Mouse (Mus musculus) liver, postnatal 0 days (tissue): ENCODE results near the gene Lrrc28.

ENCODE experiments used
- CTCF ChIP-seq: sonication (generic); IDR thresholded peaks from 2 replicates; pipeline ENCODE4 v1.5.1; 2016; ENCODE audit warnings: antibody characterized with exemption, low read depth
- EP300 ChIP-seq: IDR thresholded peaks from 2 replicates; pipeline ENCODE4 v1.6.1; 2016; ENCODE audit warnings: antibody characterized with exemption, low read depth, mild to moderate bottlenecking

DNA sequence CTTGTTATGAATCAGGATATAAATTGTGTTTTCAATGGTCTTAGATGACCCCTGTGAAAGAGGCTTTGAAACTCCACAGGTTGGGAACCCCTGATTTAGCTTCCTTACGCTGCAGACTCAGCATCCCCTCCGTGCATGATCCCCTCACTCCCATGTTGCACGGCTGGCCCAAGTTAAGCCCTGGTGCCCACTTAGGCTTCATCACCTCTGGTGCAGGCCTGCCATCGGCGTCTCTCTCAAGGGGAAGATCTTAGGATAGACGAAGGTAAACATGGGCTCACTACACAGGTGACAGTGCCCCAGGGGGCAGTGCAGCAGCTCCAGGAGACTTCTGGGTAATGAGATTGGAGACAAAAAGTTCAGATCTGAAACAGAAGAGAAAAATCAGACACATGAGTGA, 115.7 kb downstream of the Lrrc28 start:
- no peak for TF ChIP-seq CTCF
- no peak for TF ChIP-seq EP300
